Mouse (Mus musculus) kidney, adult 2 months (tissue): ENCODE data around the gene Gm45716.

Experiments used
- CTCF ChIP-seq: fragments of 200-500 bp; conservative IDR thresholded peaks from 2 replicates; pipeline ENCODE4 v1.5.1; 2011; ENCODE audit warnings: low read depth, mild to moderate bottlenecking, control low read depth, low read length, moderate library complexity, mixed read lengths; ENCODE audit not compliant: insufficient read depth, insufficient read length
- POLR2A ChIP-seq: fragments of 200-500 bp; IDR thresholded peaks from one replicate; pipeline ENCODE4 v1.6.1; 2011; ENCODE audit warnings: low read depth, low read length, control low read depth

GRCm38 (mm10) chr11:90283159-90283558, 95.7 kb downstream of the Gm45716 start:
- no peak for TF ChIP-seq POLR2A
- TF ChIP-seq CTCF, result no peak
